Mouse (Mus musculus) kidney, embryonic 14.5 days (tissue): ENCODE measurements around the gene Pknox1. TPM values are rescaled to one million over a fixed set of nuclear protein-coding genes. Genes with fewer than 3 reads are reported as not detected.
"Not testable (repeated sequence)": the region's sequence is repeated elsewhere in the genome, so short reads cannot be mapped to it uniquely, and the experiment has no call there.

Experiments used
- ATAC-seq: fragments of 200-750 bp; cut with Nextera tagmentation; 2 replicates; pipeline ENCODE4 v1.8.0; 2017; ENCODE audit warnings: moderate number of reproducible peaks, mild to moderate bottlenecking, moderate TSS enrichment, moderate library complexity; ENCODE audit not compliant: low FRiP score, low TSS enrichment
- H3K27ac ChIP-seq: fragments of 300-500 bp; sonication (generic); 2 replicates; pipeline ENCODE4 v1.5.1; 2014; ENCODE audit warnings: low read depth, mild to moderate bottlenecking, low read length, moderate library complexity, mixed read lengths
- H3K27me3 ChIP-seq: fragments of 300-500 bp; sonication (generic); 2 replicates; pipeline ENCODE4 v1.6.1; 2014; ENCODE audit warnings: mild to moderate bottlenecking, low read length; ENCODE audit not compliant: control insufficient read depth, insufficient read depth
- H3K36me3 ChIP-seq: fragments of 300-500 bp; sonication (generic); 2 replicates; pipeline ENCODE4 v1.6.1; 2014; ENCODE audit warnings: low read length, mixed read lengths; ENCODE audit not compliant: control insufficient read depth, insufficient read depth
- H3K4me1 ChIP-seq: fragments of 300-500 bp; sonication (generic); 2 replicates; pipeline ENCODE4 v1.6.1; 2014; ENCODE audit warnings: low read length, mixed read lengths; ENCODE audit not compliant: control insufficient read depth, insufficient read depth
- H3K4me2 ChIP-seq: fragments of 300-500 bp; sonication (generic); replicated peaks from 2 replicates; pipeline ENCODE4 v1.6.1; 2014; ENCODE audit warnings: low read depth, mild to moderate bottlenecking, low read length
- H3K4me3 ChIP-seq: fragments of 300-500 bp; sonication (generic); 2 replicates; pipeline ENCODE4 v1.5.1; 2014; ENCODE audit warnings: mild to moderate bottlenecking, low read length
- H3K9ac ChIP-seq: fragments of 300-500 bp; sonication (generic); 2 replicates; pipeline ENCODE4 v1.6.1; 2014; ENCODE audit warnings: low read depth, mild to moderate bottlenecking, low read length, moderate library complexity
- H3K9me3 ChIP-seq: fragments of 300-500 bp; sonication (generic); 2 replicates; pipeline ENCODE4 v1.6.1; 2016; ENCODE audit warnings: low read length; ENCODE audit not compliant: control insufficient read depth
- WGBS: fragments of 180-500 bp; shearing (Covaris S2); extraction: QIAGEN DNeasy Blood & Tissue Kit; methylation state at CpG from one replicate; pipeline ENCODE4 v1.1.7; 2014; 5-methylcytosine and 5-hydroxymethylcytosine counted together
- polyA plus RNA-seq: library from polyadenylated mRNA; unstranded; fragments of >200 nt; fragmentation: Nextera tagmentation; extraction: Ambion mirVana; gene quantifications from 2 replicates; pipeline ENCODE4 v1.2.1, GENCODE M21; 2014

Pknox1 gene
- polyA plus RNA-seq, 1 experiment from 2014 or later, result 44.0 TPM

DNA sequence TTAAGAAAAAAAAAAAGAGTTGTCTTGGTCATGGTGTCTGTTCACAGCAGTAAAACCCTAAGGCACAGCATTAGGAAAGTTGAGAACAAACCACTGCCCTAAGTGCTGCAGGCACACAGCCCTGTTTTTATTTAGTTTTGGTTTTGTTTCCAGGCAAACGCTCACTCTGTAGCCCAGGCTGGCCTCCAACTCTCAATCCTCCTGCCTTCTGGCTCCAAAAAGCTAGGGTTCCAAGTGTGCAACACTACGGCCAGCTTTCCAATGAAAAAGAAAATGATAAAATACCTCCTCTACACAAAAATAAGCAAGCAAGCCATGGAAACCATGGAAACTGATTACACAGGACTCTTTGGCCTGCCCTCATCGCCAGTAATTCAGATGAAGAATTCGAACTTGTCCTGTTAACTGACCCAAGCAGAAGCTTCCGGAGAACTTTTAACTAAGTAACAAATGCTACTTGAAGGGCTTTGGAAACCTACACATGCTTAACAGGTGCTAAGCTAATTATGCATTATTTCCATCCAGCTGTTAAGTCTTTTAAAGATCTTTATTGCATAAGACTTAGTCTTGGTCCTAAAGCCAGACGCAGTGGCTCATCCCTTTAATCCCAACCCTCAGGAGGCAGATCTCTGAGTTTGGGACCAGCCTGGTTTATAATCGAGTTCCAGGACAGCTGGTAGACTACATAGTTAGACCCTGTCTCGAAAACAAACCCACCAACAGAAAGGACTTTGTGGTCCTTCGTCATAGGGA lies 17.9 kb upstream of the Pknox1 start:
- no peak for ATAC-seq
- Histone ChIP-seq H3K27me3 (no peaks in the 10 kb centered on the region), H3K4me1 (0 out of 2 replicates have a peak, but pooled peaks cover 3% of the 10 kb centered on the region), H3K4me2 (no peak overlapping the region), H3K27ac (no peak overlapping the region), H3K9ac (no peak overlapping the region), H3K9me3 (peaks cover 3% of the 10 kb centered on the region; the same call in 1 of the 2 replicates), H3K4me3 (no peak overlapping the region), H3K36me3 (no peaks in the 10 kb centered on the region)
- 87% methylated on average over 9 of the region's 9 CpGs for WGBS

DNA sequence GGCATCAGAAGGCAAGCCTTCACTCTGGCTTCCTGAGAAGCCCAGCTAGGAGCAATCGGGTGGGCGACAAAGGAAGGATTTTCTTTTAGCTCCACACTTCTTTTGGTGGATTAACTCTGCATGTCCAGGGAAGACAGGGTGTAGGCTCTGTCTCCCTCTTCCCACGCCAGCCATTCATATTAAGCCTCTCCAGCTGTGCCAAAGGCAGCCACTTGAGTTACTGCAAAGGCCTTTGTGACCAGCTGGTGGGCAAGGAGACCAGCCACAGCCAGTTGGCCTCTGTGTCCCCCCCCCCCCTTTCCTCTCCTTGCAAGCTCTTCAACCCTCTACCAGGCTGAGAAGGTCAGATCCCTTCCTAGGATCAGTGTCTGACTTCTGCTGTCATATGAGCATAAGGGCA lies 16.6 kb upstream of the Pknox1 start:
- Histone ChIP-seq H3K27ac (no peak overlapping the region), H3K4me1 (0 out of 2 replicates have a peak, but pooled peaks cover 3% of the 10 kb centered on the region), H3K27me3 (no peaks in the 10 kb centered on the region), H3K36me3 (no peaks in the 10 kb centered on the region), H3K9ac (no peak overlapping the region), H3K4me3 (no peak overlapping the region), H3K4me2 (no peak overlapping the region), H3K9me3 (peaks cover 3% of the 10 kb centered on the region; the same call in 1 of the 2 replicates)
- WGBS, result 81% methylated on average over 3 of the region's 3 CpGs
- no peak for ATAC-seq

DNA sequence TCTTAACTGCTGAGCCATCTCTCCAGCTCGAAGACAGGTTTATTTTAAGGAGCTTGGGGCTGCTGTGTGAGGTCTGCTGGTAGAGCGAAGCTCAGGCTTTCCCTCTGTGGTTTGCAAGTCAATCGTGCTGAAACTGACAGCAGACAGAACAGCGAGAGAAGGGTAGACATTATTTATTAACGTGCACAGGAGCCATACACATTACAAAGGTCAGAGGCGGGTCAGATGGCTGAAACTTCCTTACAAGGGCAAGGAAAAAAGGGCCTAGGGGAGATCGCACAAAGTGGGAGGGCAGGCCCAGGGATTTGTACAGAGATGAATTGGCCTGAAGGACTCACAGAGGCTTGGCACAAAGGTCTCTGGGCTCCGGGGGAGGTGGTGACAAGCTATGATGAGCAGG lies 15.1 kb upstream of the Pknox1 start:
- ATAC-seq, result no peak

DNA sequence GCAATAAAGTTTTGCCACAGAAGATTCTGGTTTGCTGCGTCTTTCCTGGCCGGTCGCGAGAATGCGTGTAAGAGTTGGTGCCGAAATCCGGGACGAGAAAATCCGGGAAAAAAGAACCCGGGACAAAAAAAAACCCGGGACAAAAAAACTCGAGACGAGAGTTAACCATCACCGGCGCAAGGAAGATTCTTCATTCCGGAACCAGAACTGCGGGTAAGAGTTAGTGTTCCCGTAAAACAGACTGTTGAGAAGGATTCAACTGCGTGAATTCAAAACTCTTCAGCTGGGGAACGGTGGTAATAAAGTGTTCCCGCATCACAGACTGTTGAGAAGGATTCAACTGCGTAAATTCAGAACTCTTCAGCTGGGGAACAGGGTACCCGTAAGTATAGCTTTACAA lies 11.9 kb upstream of the Pknox1 start:
- not testable (repeated sequence) for H3K27ac ChIP-seq, H3K4me3 ChIP-seq, H3K27me3 ChIP-seq, H3K36me3 ChIP-seq, H3K4me2 ChIP-seq, H3K9ac ChIP-seq, ATAC-seq, H3K4me1 ChIP-seq, H3K9me3 ChIP-seq
- 95% methylated on average over 23 of the region's 23 CpGs for WGBS

More for the DNA sequence above, 15.1 kb upstream of the Pknox1 start:
- 30% methylated on average over 8 of the region's 8 CpGs for WGBS
- peaks cover 3% of the 10 kb centered on the region; the same call in 1 of the 2 replicates for H3K9me3 ChIP-seq
- no peaks in the 10 kb centered on the region for H3K36me3 ChIP-seq
- H3K27ac ChIP-seq, result no peak overlapping the region
- no peak overlapping the region for H3K4me3 ChIP-seq
- no peaks in the 10 kb centered on the region for H3K27me3 ChIP-seq
- H3K4me1 ChIP-seq, result 0 out of 2 replicates have a peak, but pooled peaks cover 3% of the 10 kb centered on the region
- no peak overlapping the region for H3K9ac ChIP-seq
- no peak overlapping the region for H3K4me2 ChIP-seq

DNA sequence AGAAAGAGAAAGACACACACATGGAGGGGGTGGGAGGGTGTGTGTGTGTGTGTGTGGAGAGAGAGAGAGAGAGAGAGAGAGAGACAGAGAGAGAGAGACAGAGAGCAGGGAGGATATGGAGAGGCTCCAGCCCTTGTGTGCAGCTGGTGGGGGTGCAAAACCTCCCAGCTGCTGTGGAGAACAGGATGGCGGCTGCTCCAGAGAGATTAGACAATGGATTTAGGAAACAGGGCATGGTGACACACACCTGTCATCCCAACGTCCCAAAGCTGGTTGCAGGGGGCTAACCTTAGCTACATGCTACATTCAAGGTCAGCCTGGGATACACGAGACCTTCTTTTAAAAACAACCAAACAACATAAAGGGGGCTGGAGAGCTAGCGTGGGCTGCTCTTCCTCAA lies 8.3 kb upstream of the Pknox1 start:
- Histone ChIP-seq H3K36me3 (no peaks in the 10 kb centered on the region), H3K4me2 (no peak overlapping the region), H3K4me3 (no peak overlapping the region), H3K27ac (no peak overlapping the region), H3K9me3 (no peaks in the 10 kb centered on the region), H3K27me3 (no peaks in the 10 kb centered on the region), H3K4me1 (peaks cover 17% of the 10 kb centered on the region), H3K9ac (no peak overlapping the region)
- no peak for ATAC-seq
- 73% methylated on average over 4 of the region's 4 CpGs for WGBS

DNA sequence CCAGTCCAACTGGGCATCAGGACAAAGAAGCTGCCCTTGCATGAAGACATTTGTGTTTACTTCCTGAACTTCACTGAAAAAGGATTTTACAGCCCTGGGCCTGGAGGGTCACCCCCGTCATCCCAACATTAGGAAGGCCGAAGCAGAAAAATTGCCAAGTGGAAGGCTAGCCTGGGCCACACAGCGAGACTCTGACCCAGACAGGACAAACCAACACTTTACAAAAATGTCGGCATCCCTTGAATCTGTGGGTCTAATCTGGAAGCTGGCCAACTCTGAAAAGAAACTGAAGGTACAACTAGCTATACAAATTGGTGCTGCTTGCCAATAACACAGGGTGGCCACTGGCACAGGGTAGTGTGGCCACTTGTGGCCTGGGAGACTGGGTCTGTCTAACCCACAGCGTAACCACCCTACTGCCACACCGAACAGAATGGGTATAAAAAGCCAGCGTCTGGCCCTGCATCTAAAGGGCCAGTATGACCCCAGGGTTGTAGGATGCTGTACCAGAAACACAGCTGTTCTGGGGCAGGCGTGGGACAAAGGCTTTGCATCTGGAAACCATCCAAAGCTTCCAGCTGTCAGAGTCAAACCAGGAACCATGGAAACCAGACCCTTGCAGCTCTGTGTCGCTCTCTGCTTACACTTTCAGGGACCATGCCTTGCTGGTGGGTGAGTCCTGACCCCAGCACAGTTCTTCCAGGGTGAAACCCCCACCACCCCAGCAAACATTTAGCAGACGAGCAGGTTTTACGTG lies 7.2 kb upstream of the Pknox1 start:
- no peaks in the 10 kb centered on the region for H3K27me3 ChIP-seq
- no peak overlapping the region for H3K4me2 ChIP-seq
- no peaks in the 10 kb centered on the region for H3K9me3 ChIP-seq
- H3K36me3 ChIP-seq, result no peaks in the 10 kb centered on the region
- no peak overlapping the region for H3K4me3 ChIP-seq
- no peak overlapping the region for H3K9ac ChIP-seq
- peaks cover 17% of the 10 kb centered on the region for H3K4me1 ChIP-seq
- ATAC-seq, result peak; percentile 83
- WGBS, result 49% methylated on average over 11 of the region's 11 CpGs
- H3K27ac ChIP-seq, result peak overlapping the region; percentile 6; the same call in 1 of the 2 replicates

DNA sequence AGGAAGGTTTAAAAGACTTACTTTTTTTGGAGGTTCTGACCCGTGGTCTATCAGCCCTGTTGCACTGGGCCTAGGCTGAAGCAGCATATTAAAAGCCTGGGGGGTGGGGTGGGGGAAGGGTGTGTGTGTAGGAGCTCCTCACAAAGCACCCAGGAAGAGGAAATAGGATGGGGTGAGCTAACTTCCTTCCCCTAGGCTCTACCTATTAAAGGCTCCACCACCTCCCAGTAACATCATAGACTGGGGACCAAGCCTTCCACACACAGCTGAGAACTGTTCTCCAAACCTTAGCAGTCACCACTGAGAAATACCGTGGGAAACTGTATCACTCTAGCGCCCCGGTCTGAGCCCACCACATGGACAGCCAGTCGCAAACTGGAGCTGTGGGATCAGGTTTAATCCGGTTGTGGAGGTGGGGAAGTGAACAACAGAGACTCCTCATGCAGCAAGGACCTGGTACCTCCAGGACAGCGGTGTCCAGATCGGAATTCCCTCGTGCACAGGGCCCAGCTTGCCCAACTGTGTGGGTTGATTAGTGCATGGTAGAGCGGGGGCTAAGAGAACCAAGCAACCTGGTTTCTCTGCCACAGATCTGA lies 6.5 kb upstream of the Pknox1 start:
- no peak for ATAC-seq
- Histone ChIP-seq H3K9ac (no peak overlapping the region), H3K4me1 (peaks cover 17% of the 10 kb centered on the region), H3K27me3 (no peaks in the 10 kb centered on the region), H3K4me3 (no peak overlapping the region), H3K9me3 (no peaks in the 10 kb centered on the region), H3K27ac (peak overlapping the region; percentile 24; the same call in 1 of the 2 replicates), H3K4me2 (no peak overlapping the region), H3K36me3 (no peaks in the 10 kb centered on the region)
- WGBS, result 59% methylated on average over 10 of the region's 10 CpGs

DNA sequence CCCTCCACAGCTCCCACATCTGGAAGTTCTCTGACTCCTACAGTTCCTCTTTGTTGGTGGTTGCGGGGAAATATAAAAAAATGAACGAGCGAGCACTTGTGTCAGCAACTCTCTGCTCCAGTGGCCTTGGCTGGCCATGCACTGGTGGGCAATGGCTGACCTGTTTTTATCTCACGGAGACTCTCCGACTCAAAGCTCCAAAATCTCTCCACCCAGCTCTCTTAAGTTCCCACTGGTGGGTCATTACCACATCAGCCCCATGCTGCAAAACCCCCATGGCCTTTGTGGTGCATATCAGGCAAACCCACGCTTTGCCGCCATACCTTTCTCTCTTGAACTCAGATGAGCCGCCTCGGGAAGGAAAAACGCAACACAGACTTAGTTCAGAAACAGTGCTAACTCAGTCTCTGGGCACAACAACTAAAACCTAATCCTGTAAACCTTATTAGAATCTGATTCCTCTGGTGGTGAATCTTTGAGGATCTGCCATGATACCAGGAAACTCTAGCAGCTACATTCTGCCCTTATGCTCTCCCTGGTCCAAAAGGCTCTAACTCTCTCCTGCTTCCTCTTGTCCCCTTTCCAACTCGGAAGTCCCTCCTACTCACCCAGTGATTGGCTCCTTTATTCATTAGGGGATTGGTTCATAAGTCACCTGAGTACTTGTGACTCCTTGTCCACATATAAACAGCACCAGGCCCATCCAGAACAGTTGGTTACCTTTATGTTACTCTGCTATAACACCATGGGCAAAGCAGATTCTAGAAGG lies 5.3 kb upstream of the Pknox1 start:
- ATAC-seq, result no peak
- H3K4me1 ChIP-seq, result peaks cover 21% of the 10 kb centered on the region
- no peak overlapping the region for H3K4me2 ChIP-seq
- no peak overlapping the region for H3K9ac ChIP-seq
- H3K36me3 ChIP-seq, result no peaks in the 10 kb centered on the region
- 83% methylated on average over 11 of the region's 11 CpGs for whole genome bisulfite sequencing
- no peak overlapping the region for H3K27ac ChIP-seq
- no peaks in the 10 kb centered on the region for H3K9me3 ChIP-seq
- no peaks in the 10 kb centered on the region for H3K27me3 ChIP-seq
- no peak overlapping the region for H3K4me3 ChIP-seq
